Mouse (Mus musculus) forebrain, embryonic 15.5 days (tissue): ENCODE results near the gene Lrpap1. TPM values are rescaled to one million over a fixed set of nuclear protein-coding genes. Genes with fewer than 3 reads are reported as not detected.
A peak's percentile ranks its signal among the peaks of the same experiment; 100 is the strongest.

Experiments used
- ATAC-seq: fragments of 200-750 bp; cut with Nextera tagmentation; replicated peaks from 2 replicates; pipeline ENCODE4 v1.8.0; 2017; ENCODE audit warnings: mild to moderate bottlenecking, moderate TSS enrichment, moderate library complexity
- H3K27ac ChIP-seq: fragments of 300-500 bp; sonication (generic); replicated peaks from 2 replicates; pipeline ENCODE4 v1.5.1; 2015; ENCODE audit warnings: mild to moderate bottlenecking, inconsistent platforms
- H3K27me3 ChIP-seq: fragments of 300-500 bp; sonication (generic); 2 replicates; pipeline ENCODE4 v1.6.1; 2015; ENCODE audit warnings: inconsistent platforms
- H3K36me3 ChIP-seq: fragments of 300-500 bp; sonication (generic); 2 replicates; pipeline ENCODE4 v1.6.1; 2015; ENCODE audit warnings: mild to moderate bottlenecking, inconsistent platforms
- H3K4me1 ChIP-seq: fragments of 300-500 bp; sonication (generic); 2 replicates; pipeline ENCODE4 v1.6.1; 2015; ENCODE audit warnings: inconsistent platforms
- H3K4me2 ChIP-seq: fragments of 300-500 bp; sonication (generic); replicated peaks from 2 replicates; pipeline ENCODE4 v1.6.1; 2015; ENCODE audit warnings: mild to moderate bottlenecking, inconsistent platforms
- H3K4me3 ChIP-seq: fragments of 300-500 bp; sonication (generic); 2 replicates; pipeline ENCODE4 v1.5.1; 2015; ENCODE audit warnings: mild to moderate bottlenecking, inconsistent platforms
- H3K9ac ChIP-seq: fragments of 300-500 bp; sonication (generic); replicated peaks from 2 replicates; pipeline ENCODE4 v1.6.1; 2015; ENCODE audit warnings: mild to moderate bottlenecking, inconsistent platforms
- H3K9me3 ChIP-seq: fragments of 300-500 bp; sonication (generic); 2 replicates; pipeline ENCODE4 v1.6.1; 2016; ENCODE audit warnings: inconsistent platforms
- WGBS: fragments of 180-500 bp; shearing (Covaris S2); methylation state at CpG from one replicate; pipeline ENCODE4 v1.1.7; 2015; ENCODE audit warnings: mixed read lengths; 5-methylcytosine and 5-hydroxymethylcytosine counted together
- polyA plus RNA-seq: library from polyadenylated mRNA; unstranded; fragments of >200 nt; fragmentation: Nextera tagmentation; extraction: Ambion mirVana; gene quantifications from 2 replicates; pipeline ENCODE4 v1.2.1, GENCODE M21; 2015

Gene Lrpap1
- polyA plus RNA-seq, 1 experiment from 2014 or later = 146 TPM

GRCm38 (mm10) chr5:35116002-35116401, 10.4 kb upstream of the Lrpap1 start:
- H3K4me3 ChIP-seq = no peak overlapping the region
- no peak overlapping the region for H3K9ac ChIP-seq
- WGBS = 77% methylated on average over 3 of the region's 3 CpGs
- no peaks in the 10 kb centered on the region for H3K36me3 ChIP-seq
- H3K4me2 ChIP-seq = no peak overlapping the region
- no peak overlapping the region for H3K27ac ChIP-seq
- no peaks in the 10 kb centered on the region for H3K27me3 ChIP-seq
- H3K9me3 ChIP-seq = no peaks in the 10 kb centered on the region
- H3K4me1 ChIP-seq = peaks cover 29% of the 10 kb centered on the region
- no peak for ATAC-seq

- no peaks in the 10 kb centered on the region for H3K9me3 ChIP-seq
- no peak overlapping the region for H3K27ac ChIP-seq
- 0 out of 2 replicates have a peak, but pooled peaks cover 3% of the 10 kb centered on the region for H3K4me1 ChIP-seq
- no peaks in the 10 kb centered on the region for H3K36me3 ChIP-seq
- H3K9ac ChIP-seq = no peak overlapping the region
- no peaks in the 10 kb centered on the region for H3K27me3 ChIP-seq
- 61% methylated on average over 4 of the region's 4 CpGs for WGBS
- H3K4me2 ChIP-seq = no peak overlapping the region
- no peak for ATAC-seq
- no peak overlapping the region for H3K4me3 ChIP-seq
These were observed 6.9 kb upstream of the Lrpap1 start for GRCm38 (mm10) chr5:35112444-35112843.

- Histone ChIP-seq H3K9me3 (no peaks in the 10 kb centered on the region), H3K9ac (peak overlapping the region; percentile 19), H3K27ac (peak overlapping the region; percentile 81), H3K4me1 (peaks cover 27% of the 10 kb centered on the region), H3K4me3 (peak overlapping the region; percentile 73), H3K36me3 (peaks cover 17% of the 10 kb centered on the region), H3K27me3 (no peaks in the 10 kb centered on the region), H3K4me2 (peak overlapping the region; percentile 56)
- ATAC-seq = no peak; the same call in 1 of the 2 replicates
- WGBS = 3% methylated on average over 11 of the region's 11 CpGs
These were observed 344 bp upstream of the Lrpap1 start for GRCm38 (mm10) chr5:35105922-35106298.

- H3K27me3 ChIP-seq = no peaks in the 10 kb centered on the region
- 64% methylated on average over 8 of the region's 8 CpGs for WGBS
- ATAC-seq = no peak
- peaks cover 30% of the 10 kb centered on the region for H3K36me3 ChIP-seq
- peak overlapping the region; percentile 68 for H3K9ac ChIP-seq
- peak overlapping the region; percentile 56 for H3K4me2 ChIP-seq
- H3K4me1 ChIP-seq = peaks cover 27% of the 10 kb centered on the region
- H3K4me3 ChIP-seq = peak overlapping the region; percentile 73
- H3K9me3 ChIP-seq = no peaks in the 10 kb centered on the region
- no peak overlapping the region for H3K27ac ChIP-seq
These were observed 1.2 kb downstream of the Lrpap1 start for GRCm38 (mm10) chr5:35104183-35104959.

GRCm38 (mm10) chr5:35103528-35103927, 2.0 kb downstream of the Lrpap1 start:
- Histone ChIP-seq H3K4me3 (peak overlapping the region; percentile 73; the same call in 1 of the 2 replicates), H3K27me3 (no peaks in the 10 kb centered on the region), H3K9me3 (no peaks in the 10 kb centered on the region), H3K4me2 (peak overlapping the region; percentile 56), H3K36me3 (peaks cover 39% of the 10 kb centered on the region), H3K4me1 (peaks cover 27% of the 10 kb centered on the region), H3K27ac (no peak overlapping the region), H3K9ac (no peak overlapping the region)
- ATAC-seq = no peak
- 91% methylated on average over 2 of the region's 2 CpGs for WGBS

GRCm38 (mm10) chr5:35103086-35103485, 2.5 kb downstream of the Lrpap1 start:
- Histone ChIP-seq H3K4me3 (no peak overlapping the region), H3K27ac (no peak overlapping the region), H3K4me1 (peaks cover 27% of the 10 kb centered on the region), H3K9ac (no peak overlapping the region), H3K4me2 (peak overlapping the region; percentile 56), H3K27me3 (no peaks in the 10 kb centered on the region), H3K36me3 (peaks cover 42% of the 10 kb centered on the region), H3K9me3 (no peaks in the 10 kb centered on the region)
- no peak for ATAC-seq
- WGBS = 92% methylated on average over 8 of the region's 8 CpGs

GRCm38 (mm10) chr5:35091636-35092035, 13.9 kb downstream of the Lrpap1 start:
- no peaks in the 10 kb centered on the region for H3K9me3 ChIP-seq
- no peaks in the 10 kb centered on the region for H3K4me1 ChIP-seq
- H3K4me3 ChIP-seq = no peak overlapping the region
- no peak overlapping the region for H3K4me2 ChIP-seq
- no peak overlapping the region for H3K27ac ChIP-seq
- H3K9ac ChIP-seq = no peak overlapping the region
- H3K36me3 ChIP-seq = peaks cover 51% of the 10 kb centered on the region
- no peak for ATAC-seq
- no peaks in the 10 kb centered on the region for H3K27me3 ChIP-seq
- 90% methylated on average over 3 of the region's 3 CpGs for WGBS

GRCm38 (mm10) chr5:35089614-35089963, 16.0 kb downstream of the Lrpap1 start:
- Histone ChIP-seq H3K9ac (no peak overlapping the region), H3K4me1 (no peaks in the 10 kb centered on the region), H3K9me3 (no peaks in the 10 kb centered on the region), H3K27me3 (no peaks in the 10 kb centered on the region), H3K4me2 (no peak overlapping the region), H3K36me3 (peaks cover 31% of the 10 kb centered on the region), H3K27ac (no peak overlapping the region), H3K4me3 (no peak overlapping the region)
- 81% methylated on average over 5 of the region's 5 CpGs for WGBS
- no peak for ATAC-seq

GRCm38 (mm10) chr5:35088785-35089613, 16.6 kb downstream of the Lrpap1 start:
- Histone ChIP-seq H3K9me3 (no peaks in the 10 kb centered on the region), H3K4me2 (no peak overlapping the region), H3K36me3 (peaks cover 27% of the 10 kb centered on the region), H3K27me3 (no peaks in the 10 kb centered on the region), H3K4me1 (no peaks in the 10 kb centered on the region), H3K27ac (no peak overlapping the region), H3K4me3 (no peak overlapping the region), H3K9ac (no peak overlapping the region)
- WGBS = 68% methylated on average over 9 of the region's 9 CpGs
- no peak for ATAC-seq

- H3K4me2 ChIP-seq = no peak overlapping the region
- ATAC-seq = no peak
- no peak overlapping the region for H3K27ac ChIP-seq
- 73% methylated on average over 3 of the region's 3 CpGs for WGBS
- no peaks in the 10 kb centered on the region for H3K9me3 ChIP-seq
- no peaks in the 10 kb centered on the region for H3K4me1 ChIP-seq
- H3K9ac ChIP-seq = no peak overlapping the region
- no peaks in the 10 kb centered on the region for H3K36me3 ChIP-seq
- no peak overlapping the region for H3K4me3 ChIP-seq
- H3K27me3 ChIP-seq = no peaks in the 10 kb centered on the region
These were observed 20.7 kb downstream of the Lrpap1 start for GRCm38 (mm10) chr5:35084913-35085312.

- no peak overlapping the region for H3K4me2 ChIP-seq
- H3K9ac ChIP-seq = no peak overlapping the region
- WGBS = 28% methylated on average over 18 of the region's 18 CpGs
- no peaks in the 10 kb centered on the region; the same call in 1 of the 2 replicates for H3K36me3 ChIP-seq
- H3K4me1 ChIP-seq = no peaks in the 10 kb centered on the region
- no peak for ATAC-seq
- no peaks in the 10 kb centered on the region for H3K9me3 ChIP-seq
- H3K27me3 ChIP-seq = 0 out of 2 replicates have a peak, but pooled peaks cover 3% of the 10 kb centered on the region
- H3K4me3 ChIP-seq = no peak overlapping the region
- H3K27ac ChIP-seq = no peak overlapping the region
These were observed 26.5 kb downstream of the Lrpap1 start for GRCm38 (mm10) chr5:35079101-35079500.

GRCm38 (mm10) chr5:35076369-35076768, 29.2 kb downstream of the Lrpap1 start:
- Histone ChIP-seq H3K36me3 (no peaks in the 10 kb centered on the region; the same call in 1 of the 2 replicates), H3K9ac (no peak overlapping the region), H3K9me3 (no peaks in the 10 kb centered on the region), H3K4me2 (no peak overlapping the region), H3K27me3 (0 out of 2 replicates have a peak, but pooled peaks cover 3% of the 10 kb centered on the region), H3K27ac (no peak overlapping the region), H3K4me1 (peaks cover 2% of the 10 kb centered on the region; the same call in 1 of the 2 replicates), H3K4me3 (no peak overlapping the region)
- 97% methylated on average over 1 of the region's 1 CpGs for WGBS
- ATAC-seq = no peak
